Mouse (Mus musculus): Measurements from ENCODE around the gene Mark3. TPM values are rescaled to one million over a fixed set of nuclear protein-coding genes. Genes with fewer than 3 reads are reported as not detected.

The Mark3 gene
- polyA plus RNA-seq, 1 experiment from 2014 or later = 43.8 TPM

DNA sequence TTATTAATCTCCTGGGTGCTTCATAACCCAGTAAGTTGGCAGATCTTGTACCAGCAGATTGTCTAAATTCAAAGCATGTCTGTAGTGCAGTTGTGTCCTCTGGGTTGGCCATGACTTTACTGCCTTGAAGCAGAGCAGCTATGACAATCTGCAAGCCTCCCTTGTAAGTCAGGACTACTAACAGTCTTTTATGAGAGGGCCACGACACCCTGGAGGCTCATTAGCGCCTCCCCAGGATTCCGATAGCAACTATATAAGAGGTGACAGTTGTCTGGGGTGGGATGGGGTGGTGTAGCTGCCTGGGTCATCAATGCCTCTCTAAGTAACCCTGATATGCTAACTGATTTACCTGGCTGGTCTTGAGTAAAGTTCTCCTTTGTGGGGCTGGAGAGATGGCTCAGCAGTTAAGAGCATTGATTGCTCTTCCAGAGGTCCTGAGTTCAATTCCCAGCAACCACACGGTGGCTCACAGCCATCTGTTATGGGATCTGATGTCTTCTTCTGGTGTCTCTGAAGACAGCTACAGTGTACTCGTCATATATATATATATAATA, 11.2 kb upstream of the Mark3 start:
- ATAC-seq (ENCODE audit: low FRiP score, low read depth) = no peak
- Histone ChIP-seq H3K4me1 (peaks cover 13% of the 10 kb centered on the region), H3K9me3 (no peaks in the 10 kb centered on the region), H3K36me3 (no peaks in the 10 kb centered on the region), H3K4me2 (replicated peaks) (no peak overlapping the region), H3K27ac (0 out of 2 replicates have a peak overlapping the region, but pooled peaks have one; percentile 6), H3K9ac (no peak overlapping the region), H3K27me3 (no peaks in the 10 kb centered on the region), H3K4me3 (no peak overlapping the region)
- WGBS = 30% methylated on average over 5 of the region's 5 CpGs

DNA sequence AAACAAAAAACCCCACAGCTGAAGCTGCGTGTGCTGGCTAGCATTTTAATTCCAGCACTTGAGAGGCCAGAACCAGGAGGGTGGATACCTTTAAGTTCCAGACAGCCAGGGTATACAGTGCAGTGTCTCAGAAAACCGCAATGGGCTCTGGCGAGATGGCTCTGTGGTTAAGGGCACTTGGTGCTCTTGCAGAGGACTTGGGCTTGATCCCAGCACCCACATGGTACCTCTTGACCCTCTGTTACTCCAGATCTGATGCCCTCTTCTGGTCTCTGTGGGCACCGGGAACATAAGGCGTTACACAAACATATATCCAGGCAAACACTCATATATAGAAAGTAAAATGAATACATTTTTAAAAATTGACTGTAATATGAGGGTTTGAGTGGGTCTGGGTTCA, 9.0 kb upstream of the Mark3 start:
- WGBS = 74% methylated on average over 5 of the region's 5 CpGs
- no peak for ATAC-seq (ENCODE audit: low FRiP score, low read depth)

DNA sequence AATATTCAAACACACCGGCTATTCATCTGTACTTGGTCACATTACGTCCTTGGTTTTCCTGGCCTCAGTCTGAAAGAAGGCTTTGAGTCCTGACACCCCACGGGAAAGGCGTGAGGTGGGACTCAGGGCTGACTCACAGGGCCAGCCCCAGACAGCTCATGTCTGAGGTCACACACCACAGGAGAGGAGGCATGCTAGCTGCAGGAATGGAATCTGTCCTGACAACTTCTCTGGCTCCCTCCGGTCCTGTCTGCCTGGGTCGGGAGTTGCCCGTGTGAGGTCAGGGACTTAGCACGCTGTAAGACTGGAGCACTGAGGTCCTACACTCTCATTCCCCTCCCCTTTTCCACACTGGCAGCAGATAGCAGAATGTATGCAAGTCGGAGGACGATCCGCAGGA, 5.5 kb upstream of the Mark3 start:
- 68% methylated on average over 11 of the region's 11 CpGs for WGBS
- ATAC-seq (ENCODE audit: low FRiP score, low read depth) = no peak

More for the DNA sequence above, 9.0 kb upstream of the Mark3 start:
- Histone ChIP-seq H3K27me3 (no peaks in the 10 kb centered on the region), H3K4me1 (peaks cover 13% of the 10 kb centered on the region), H3K36me3 (no peaks in the 10 kb centered on the region), H3K27ac (no peak overlapping the region), H3K4me3 (no peak overlapping the region), H3K4me2 (replicated peaks) (no peak overlapping the region), H3K9ac (no peak overlapping the region), H3K9me3 (no peaks in the 10 kb centered on the region)

DNA sequence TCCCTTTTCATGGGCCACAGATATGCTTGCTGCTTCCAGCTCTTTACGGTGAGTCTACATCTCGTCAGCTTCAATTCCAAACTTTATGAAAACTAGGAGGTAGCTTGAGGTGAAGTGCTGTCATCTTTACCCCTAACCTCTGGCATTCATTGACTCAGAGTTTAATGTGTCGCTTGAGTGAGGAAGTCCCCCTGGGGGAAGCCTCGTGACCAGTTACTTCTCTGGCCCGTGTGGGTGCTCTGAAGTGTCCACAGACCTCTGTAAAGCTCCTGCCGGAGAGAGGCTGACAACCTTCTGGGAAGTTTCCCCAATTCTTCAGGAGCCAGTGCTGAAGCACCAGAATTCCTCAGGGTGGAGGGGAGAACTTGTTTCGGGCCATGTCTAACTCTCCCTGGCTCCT, 1.9 kb upstream of the Mark3 start:
- Histone ChIP-seq H3K27me3 (no peaks in the 10 kb centered on the region), H3K27ac (no peak overlapping the region), H3K4me1 (peaks cover 26% of the 10 kb centered on the region), H3K4me3 (no peak overlapping the region), H3K9ac (no peak overlapping the region; the same call in 1 of the 2 replicates), H3K4me2 (replicated peaks) (no peak overlapping the region), H3K36me3 (no peaks in the 10 kb centered on the region), H3K9me3 (no peaks in the 10 kb centered on the region)
- ATAC-seq (ENCODE audit: low FRiP score, low read depth) = no peak
- WGBS = 71% methylated on average over 7 of the region's 7 CpGs

More for the DNA sequence above, 5.5 kb upstream of the Mark3 start:
- no peaks in the 10 kb centered on the region for H3K36me3 ChIP-seq
- H3K27me3 ChIP-seq = no peaks in the 10 kb centered on the region
- H3K27ac ChIP-seq = no peak overlapping the region
- peaks cover 11% of the 10 kb centered on the region for H3K4me1 ChIP-seq
- no peak overlapping the region for H3K4me3 ChIP-seq
- no peaks in the 10 kb centered on the region for H3K9me3 ChIP-seq
- H3K9ac ChIP-seq = no peak overlapping the region
- no peak overlapping the region for H3K4me2 ChIP-seq (replicated peaks)

DNA sequence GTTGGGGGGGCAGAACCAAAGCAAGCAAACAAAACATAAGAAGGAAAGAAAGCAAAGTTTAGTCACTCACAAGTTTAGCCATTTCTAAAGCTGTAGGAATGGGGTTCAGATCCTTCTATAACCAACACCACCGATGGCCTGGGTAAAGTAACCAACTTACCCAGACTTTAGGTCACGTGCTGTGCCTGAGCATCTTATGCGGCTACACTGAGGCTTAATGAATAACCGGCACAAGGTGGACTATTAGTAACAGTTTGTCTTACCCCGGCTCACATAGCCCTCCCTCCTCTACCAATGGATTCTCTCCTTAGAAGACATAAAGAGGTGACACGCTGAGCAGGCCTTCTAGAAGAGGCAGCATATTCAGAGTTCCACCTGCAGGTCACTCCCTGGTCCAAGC, 1.0 kb upstream of the Mark3 start:
- H3K27ac ChIP-seq = 0 out of 2 replicates have a peak overlapping the region, but pooled peaks have one; percentile 95
- 37% methylated on average over 6 of the region's 6 CpGs for WGBS
- H3K27me3 ChIP-seq = no peaks in the 10 kb centered on the region
- peaks cover 26% of the 10 kb centered on the region for H3K4me1 ChIP-seq
- peak overlapping the region; percentile 67 for H3K9ac ChIP-seq
- no peak for ATAC-seq (ENCODE audit: low FRiP score, low read depth)
- no peaks in the 10 kb centered on the region for H3K9me3 ChIP-seq
- peak overlapping the region; percentile 82 for H3K4me3 ChIP-seq
- H3K4me2 ChIP-seq (replicated peaks) = peak overlapping the region; percentile 93
- no peaks in the 10 kb centered on the region for H3K36me3 ChIP-seq

DNA sequence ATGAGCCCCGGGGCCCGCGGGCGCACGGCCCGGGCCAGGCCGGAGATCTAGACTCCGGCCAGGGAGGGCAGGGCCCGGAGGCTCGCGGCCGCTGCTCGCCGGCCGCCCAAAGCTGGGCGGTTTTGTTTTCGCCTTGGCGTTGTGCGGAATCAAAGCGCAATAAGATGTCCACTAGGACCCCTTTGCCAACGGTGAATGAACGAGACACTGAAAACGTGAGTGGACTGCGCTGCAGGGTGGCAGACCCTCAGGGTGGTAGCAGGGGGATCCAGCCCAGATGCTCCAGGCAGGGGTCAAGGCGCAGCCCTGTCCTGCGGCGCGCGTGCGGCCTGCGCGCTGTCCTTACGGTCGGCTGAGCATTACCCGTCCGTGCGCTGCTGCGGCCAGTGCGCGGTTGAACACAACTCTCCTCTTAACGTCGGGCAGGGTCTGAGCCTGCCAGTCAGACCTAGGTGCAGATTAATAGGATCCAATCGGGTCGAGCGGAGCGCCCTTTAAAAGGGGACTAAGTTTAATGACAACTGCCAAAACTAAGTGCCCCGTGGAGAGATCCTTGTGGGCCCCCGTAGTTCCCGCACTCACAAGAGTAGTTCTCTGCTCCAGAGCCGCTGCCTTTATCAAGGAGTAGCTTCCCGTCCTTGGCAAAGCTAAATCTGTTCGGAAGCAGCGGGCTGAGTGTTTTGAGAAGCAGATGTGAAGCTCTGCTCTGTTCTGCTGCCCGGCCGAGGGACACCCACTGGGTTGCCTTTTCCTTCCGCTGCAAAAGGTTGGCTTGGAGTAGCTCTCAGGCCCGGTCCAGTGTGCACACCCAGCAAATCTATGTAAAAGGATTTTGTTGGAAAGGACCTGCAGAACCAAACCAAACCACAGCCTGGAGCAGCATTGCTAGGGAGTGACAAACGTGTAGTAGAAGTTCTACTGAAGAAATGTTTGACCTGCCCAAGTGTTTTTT, 840 bp downstream of the Mark3 start:
- under 1% methylated on average over 58 of the region's 58 CpGs for WGBS
- ATAC-seq (ENCODE audit: low FRiP score, low read depth) = peak; percentile 13

DNA sequence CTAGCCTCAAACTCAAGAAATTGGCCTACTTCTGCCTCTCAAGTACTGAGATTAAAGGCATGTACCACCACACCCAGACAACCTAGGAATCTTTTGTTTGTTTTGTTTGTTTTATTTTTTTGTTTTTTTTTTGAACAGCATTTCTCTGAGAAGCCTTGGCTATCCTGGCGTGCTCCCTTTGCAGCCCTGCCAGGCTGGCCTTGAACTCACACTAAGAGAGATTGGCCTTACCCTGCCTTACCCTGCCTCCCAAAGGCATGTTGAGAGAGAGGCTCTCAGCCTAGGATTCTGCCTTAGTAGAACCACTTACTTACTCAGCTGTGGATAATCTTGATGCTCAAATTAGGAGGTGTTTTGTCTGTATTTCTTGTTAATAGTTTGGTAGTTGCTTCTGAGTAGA, 8.7 kb downstream of the Mark3 start:
- no peaks in the 10 kb centered on the region for H3K27me3 ChIP-seq
- no peaks in the 10 kb centered on the region for H3K4me1 ChIP-seq
- H3K27ac ChIP-seq = no peak overlapping the region
- no peak overlapping the region for H3K4me3 ChIP-seq
- no peak overlapping the region for H3K4me2 ChIP-seq (replicated peaks)
- no peaks in the 10 kb centered on the region for H3K9me3 ChIP-seq
- ATAC-seq (ENCODE audit: low FRiP score, low read depth) = no peak
- no peak overlapping the region for H3K9ac ChIP-seq
- no peaks in the 10 kb centered on the region for H3K36me3 ChIP-seq
- 92% methylated on average over 1 of the region's 1 CpGs for WGBS

More for the DNA sequence above, 840 bp downstream of the Mark3 start:
- H3K27me3 ChIP-seq = no peaks in the 10 kb centered on the region
- H3K9ac ChIP-seq = peak overlapping the region; percentile 99
- H3K36me3 ChIP-seq = no peaks in the 10 kb centered on the region
- peaks cover 26% of the 10 kb centered on the region for H3K4me1 ChIP-seq
- peak overlapping the region; percentile 82 for H3K4me3 ChIP-seq
- peak overlapping the region; percentile 95 for H3K27ac ChIP-seq
- peak overlapping the region; percentile 93 for H3K4me2 ChIP-seq (replicated peaks)
- no peaks in the 10 kb centered on the region for H3K9me3 ChIP-seq

DNA sequence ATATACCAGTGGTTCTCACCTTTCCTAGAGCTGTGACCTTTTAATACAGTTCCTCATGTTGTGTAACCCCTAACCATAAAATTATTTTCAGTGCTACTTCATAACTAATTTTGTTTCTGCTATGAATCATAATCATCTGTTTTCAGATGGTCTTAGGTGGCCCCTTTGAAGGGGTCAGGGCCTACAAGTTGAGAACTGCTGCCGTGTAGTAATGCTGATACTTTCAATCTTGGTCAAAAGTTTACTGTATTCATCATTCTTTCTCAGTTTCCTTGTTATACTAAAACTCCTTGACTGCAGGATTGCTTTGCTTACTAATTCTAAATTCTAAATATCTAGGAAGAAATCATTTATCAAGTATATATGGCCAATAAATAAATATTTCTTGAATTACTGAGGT, 10.1 kb downstream of the Mark3 start:
- no peaks in the 10 kb centered on the region for H3K9me3 ChIP-seq
- H3K4me2 ChIP-seq (replicated peaks) = no peak overlapping the region
- no peak overlapping the region for H3K4me3 ChIP-seq
- ATAC-seq (ENCODE audit: low FRiP score, low read depth) = no peak
- no peaks in the 10 kb centered on the region for H3K4me1 ChIP-seq
- no peaks in the 10 kb centered on the region for H3K27me3 ChIP-seq
- WGBS = 75% methylated on average over 1 of the region's 1 CpGs
- H3K36me3 ChIP-seq = no peaks in the 10 kb centered on the region
- H3K9ac ChIP-seq = no peak overlapping the region
- no peak overlapping the region for H3K27ac ChIP-seq

DNA sequence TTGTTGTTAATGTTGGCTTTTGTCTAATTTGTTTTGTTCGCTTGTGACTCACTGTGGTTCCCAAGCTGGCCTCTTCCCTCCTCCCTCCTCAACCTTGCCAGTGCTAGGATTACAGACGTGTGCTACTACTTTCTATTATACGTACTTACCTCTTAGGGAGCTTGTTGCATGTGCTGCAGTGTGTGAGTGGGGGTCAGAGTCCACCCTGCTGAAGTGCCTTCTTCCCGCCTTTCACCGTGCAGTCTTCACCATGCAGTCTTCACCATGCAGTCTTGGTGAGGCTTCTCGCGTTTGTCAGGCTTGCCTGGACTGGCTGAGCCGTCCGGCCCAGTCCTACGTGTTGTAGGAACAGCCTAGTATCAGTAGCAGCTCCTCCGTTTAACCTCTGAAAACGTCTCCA, 12.9 kb downstream of the Mark3 start:
- ATAC-seq (ENCODE audit: low FRiP score, low read depth) = no peak
- Histone ChIP-seq H3K27ac (no peak overlapping the region), H3K4me1 (no peaks in the 10 kb centered on the region), H3K9ac (no peak overlapping the region), H3K36me3 (no peaks in the 10 kb centered on the region; the same call in 1 of the 2 replicates), H3K4me3 (no peak overlapping the region), H3K27me3 (no peaks in the 10 kb centered on the region), H3K4me2 (replicated peaks) (no peak overlapping the region), H3K9me3 (no peaks in the 10 kb centered on the region)
- 85% methylated on average over 12 of the region's 12 CpGs for whole genome bisulfite sequencing

DNA sequence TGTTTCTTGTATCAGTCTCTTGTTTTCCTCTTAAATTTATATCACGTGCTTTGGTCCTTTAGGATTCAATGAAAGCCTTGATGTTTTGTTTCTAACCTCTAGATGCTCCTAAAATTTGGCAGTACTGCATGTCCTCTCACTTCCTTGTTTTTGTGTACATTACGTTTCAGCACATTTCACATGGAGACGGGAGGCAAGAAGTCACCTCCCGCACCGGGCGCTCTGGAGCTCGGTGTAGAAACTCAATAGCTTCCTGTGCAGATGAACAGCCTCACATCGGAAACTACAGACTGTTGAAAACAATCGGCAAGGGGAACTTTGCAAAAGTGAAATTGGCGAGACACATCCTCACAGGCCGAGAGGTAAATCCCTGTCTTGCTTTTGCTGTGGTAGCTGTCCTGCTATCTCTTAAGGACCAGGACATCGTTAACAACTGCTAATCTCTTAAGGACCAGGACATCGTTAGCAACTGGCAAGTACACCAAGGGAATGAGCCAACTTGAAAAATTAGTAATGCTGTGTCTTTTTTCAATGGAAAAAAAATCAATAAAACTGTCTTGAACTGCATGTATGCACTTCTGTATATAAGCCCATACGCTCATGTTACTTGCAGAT, 18.2 kb downstream of the Mark3 start:
- peaks cover 44% of the 10 kb centered on the region for H3K36me3 ChIP-seq
- H3K9me3 ChIP-seq = no peaks in the 10 kb centered on the region
- no peaks in the 10 kb centered on the region for H3K27me3 ChIP-seq
- H3K4me1 ChIP-seq = no peaks in the 10 kb centered on the region
- H3K9ac ChIP-seq = no peak overlapping the region
- no peak overlapping the region for H3K4me2 ChIP-seq (replicated peaks)
- H3K4me3 ChIP-seq = no peak overlapping the region
- no peak overlapping the region for H3K27ac ChIP-seq
- WGBS = 89% methylated on average over 14 of the region's 14 CpGs
- ATAC-seq (ENCODE audit: low FRiP score, low read depth) = no peak

DNA sequence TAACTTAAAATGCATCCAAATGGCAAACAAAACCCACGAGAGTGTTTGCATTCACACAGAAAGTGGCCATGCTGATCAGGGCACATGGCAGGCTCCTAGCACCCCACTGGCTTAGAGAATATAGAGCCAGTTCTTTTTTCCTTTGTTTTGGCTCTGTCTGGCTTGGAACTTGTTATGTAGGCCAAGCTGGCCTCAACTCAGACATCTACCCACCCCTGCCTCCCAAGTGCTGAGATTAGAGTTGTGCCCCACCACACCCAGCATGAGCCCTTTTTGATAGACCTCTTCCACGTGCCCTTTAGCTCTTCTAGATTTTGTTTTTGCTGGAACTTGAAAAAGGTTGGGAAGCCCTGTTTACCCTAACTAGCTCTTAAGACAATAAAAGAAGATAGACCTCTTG, 19.5 kb downstream of the Mark3 start:
- no peak overlapping the region for H3K4me3 ChIP-seq
- H3K36me3 ChIP-seq = peaks cover 55% of the 10 kb centered on the region
- no peak overlapping the region for H3K9ac ChIP-seq
- H3K4me2 ChIP-seq (replicated peaks) = no peak overlapping the region
- 81% methylated on average over 2 of the region's 2 CpGs for WGBS
- ATAC-seq (ENCODE audit: low FRiP score, low read depth) = no peak
- no peaks in the 10 kb centered on the region for H3K9me3 ChIP-seq
- no peaks in the 10 kb centered on the region for H3K27me3 ChIP-seq
- no peaks in the 10 kb centered on the region for H3K4me1 ChIP-seq
- no peak overlapping the region for H3K27ac ChIP-seq

DNA sequence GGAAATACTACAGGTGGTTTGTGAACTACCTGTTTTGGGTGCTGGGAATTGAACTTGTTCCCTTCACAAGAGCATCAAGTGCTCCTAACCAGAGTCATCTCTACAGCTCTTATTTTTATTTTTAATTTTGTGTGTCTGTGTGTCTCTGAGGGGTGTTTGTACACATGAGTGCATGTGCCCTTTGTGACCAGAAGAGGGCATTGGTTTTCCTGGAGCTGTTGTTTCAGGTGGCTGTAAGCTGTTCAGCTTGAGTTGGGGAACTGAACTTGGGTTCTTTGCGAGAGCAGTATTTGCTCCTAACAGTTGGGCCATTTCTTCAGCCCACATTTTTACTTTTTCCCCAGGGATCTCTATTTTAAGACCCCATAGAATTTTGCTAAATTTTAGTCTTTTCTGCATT, 23.0 kb downstream of the Mark3 start:
- Histone ChIP-seq H3K9me3 (no peaks in the 10 kb centered on the region), H3K36me3 (peaks cover 84% of the 10 kb centered on the region), H3K27me3 (no peaks in the 10 kb centered on the region), H3K4me1 (no peaks in the 10 kb centered on the region), H3K4me3 (no peak overlapping the region), H3K4me2 (replicated peaks) (no peak overlapping the region), H3K9ac (no peak overlapping the region), H3K27ac (no peak overlapping the region)
- WGBS = 98% methylated on average over 1 of the region's 1 CpGs
- no peak for ATAC-seq (ENCODE audit: low FRiP score, low read depth)

All from limb, embryonic 13.5 days (tissue).